Mouse (Mus musculus) naive thymus-derived CD4-positive, alpha-beta T cell, adult 5 months (primary cell): ENCODE measurements around the gene Myo15. TPM values are rescaled to one million over a fixed set of nuclear protein-coding genes. Genes with fewer than 3 reads are reported as not detected.

Experiments
- polyA plus RNA-seq: library from polyadenylated mRNA; unstranded; fragments of 100-300 nt; shearing (Covaris generic); gene quantifications from one replicate; pipeline ENCODE4 v1.2.1, GENCODE M21; 2017

Myo15 gene
- polyA plus RNA-seq = not detected

GRCm38 (mm10) chr11:60469039-60469438 lies at the start of gene Myo15:
Gene Myo15 (plus strand): TSS chr11:60469339.

GRCm38 (mm10) chr11:60454080-60454744 lies 14.9 kb upstream of the Myo15 start, which contains the start of gene Drg2:
Gene Drg2 (plus strand): TSS chr11:60454591.

GRCm38 (mm10) chr11:60536180-60536858 lies 67.2 kb downstream of the Myo15 start, which contains the start of gene Alkbh5:
Gene Alkbh5 (plus strand): TSS chr11:60536381.

Other genes with a start within 250 kb of the Myo15 start
- gene Srebf1, start 246.8 kb upstream of the Myo15 start, polyA plus RNA-seq = 55.7 TPM
- gene Tom1l2, start 116.4 kb upstream of the Myo15 start, polyA plus RNA-seq = 35.9 TPM
- gene Drc3, start 116.0 kb upstream of the Myo15 start, polyA plus RNA-seq = 2.0 TPM
- gene Gid4, start 52.2 kb upstream of the Myo15 start, polyA plus RNA-seq = 33.1 TPM
- gene Atpaf2, start 50.9 kb upstream of the Myo15 start, polyA plus RNA-seq = 34.6 TPM
- 41.8 TPM for gene Drg2, start 14.7 kb upstream of the Myo15 start, polyA plus RNA-seq
- 51.4 TPM for gene Alkbh5, start 67.0 kb downstream of the Myo15 start, polyA plus RNA-seq
- 41.7 TPM for gene Llgl1, start 230.4 kb downstream of the Myo15 start, polyA plus RNA-seq